Mouse (Mus musculus) olfactory bulb, adult 2 months (tissue): ENCODE data around the gene Adgrd1.

Source experiments
- CTCF ChIP-seq: fragments of 200-500 bp; IDR thresholded peaks from 2 replicates; pipeline ENCODE4 v1.5.1; 2012; ENCODE audit warnings: low read depth, mild to moderate bottlenecking, low read length, moderate library complexity; ENCODE audit not compliant: insufficient read depth
- POLR2A ChIP-seq: fragments of 200-500 bp; IDR thresholded peaks from 2 replicates; pipeline ENCODE4 v1.6.1; 2012; ENCODE audit warnings: mild to moderate bottlenecking, low read depth, low read length, moderate library complexity; ENCODE audit not compliant: insufficient read depth

GRCm38 (mm10) chr5:129243120-129243519 is 146.6 kb downstream of the Adgrd1 start:
- TF ChIP-seq CTCF, result no peak
- no peak for TF ChIP-seq POLR2A
